Mouse (Mus musculus): ENCODE measurements around the gene Gsg1l2. TPM values are rescaled to one million over a fixed set of nuclear protein-coding genes. Genes with fewer than 3 reads are reported as not detected.
A peak's percentile ranks its signal among the peaks of the same experiment; 100 is the strongest.

Gsg1l2 gene
- 0.53 TPM in 1 of 2 replicates, not detected in the other for polyA plus RNA-seq (2015; fragmentation: Nextera tagmentation; extraction: Ambion mirVana)

DNA sequence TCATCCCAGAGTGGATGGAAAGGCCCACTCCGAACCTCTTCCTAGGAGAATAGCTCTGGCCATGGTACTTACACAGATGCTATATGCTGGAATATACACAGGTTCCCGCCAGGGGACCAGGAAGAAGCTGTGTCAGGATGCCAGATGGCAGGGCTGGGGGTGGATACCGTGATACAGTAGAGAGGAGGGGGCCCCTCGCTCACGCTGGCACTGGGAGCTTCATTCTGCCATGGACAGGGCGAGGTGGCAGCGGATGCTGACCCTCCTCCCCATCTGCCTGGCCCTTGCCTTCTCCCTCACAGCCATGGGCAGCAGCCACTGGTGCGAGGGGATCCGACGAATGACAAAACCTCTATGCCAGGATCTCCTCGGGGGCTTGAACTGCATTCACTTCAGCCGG is at the start of gene Gsg1l2:
Gene Gsg1l2, plus strand, starts transcription at position 230 of the 400 bp plus-strand sequence.
- ATAC-seq (ENCODE audit: insufficient read depth, low FRiP score): no peak
- no peaks in the 10 kb centered on the region for H3K4me1 ChIP-seq (ENCODE audit: control insufficient read depth, insufficient read depth, low read length)
- no peaks in the 10 kb centered on the region for H3K36me3 ChIP-seq (ENCODE audit: control insufficient read depth, insufficient read depth, low read length)
- H3K27ac ChIP-seq (ENCODE audit: low read length): no peak within 1 kb of the TSS
- no peak within 1 kb of the TSS for H3K9ac ChIP-seq (ENCODE audit: low read length)
- no peak within 1 kb of the TSS for H3K4me3 ChIP-seq (replicated peaks; ENCODE audit: low read length)
- no peak within 1 kb of the TSS for H3K4me2 ChIP-seq (ENCODE audit: low read depth, low read length)
- H3K27me3 ChIP-seq (ENCODE audit: control insufficient read depth, insufficient read depth, low read length): no peaks in the 10 kb centered on the region
- 82% methylated on average over 12 of the region's 12 CpGs for WGBS
- H3K9me3 ChIP-seq (replicated peaks; ENCODE audit: control insufficient read depth, low read length): no peaks in the 10 kb centered on the region

DNA sequence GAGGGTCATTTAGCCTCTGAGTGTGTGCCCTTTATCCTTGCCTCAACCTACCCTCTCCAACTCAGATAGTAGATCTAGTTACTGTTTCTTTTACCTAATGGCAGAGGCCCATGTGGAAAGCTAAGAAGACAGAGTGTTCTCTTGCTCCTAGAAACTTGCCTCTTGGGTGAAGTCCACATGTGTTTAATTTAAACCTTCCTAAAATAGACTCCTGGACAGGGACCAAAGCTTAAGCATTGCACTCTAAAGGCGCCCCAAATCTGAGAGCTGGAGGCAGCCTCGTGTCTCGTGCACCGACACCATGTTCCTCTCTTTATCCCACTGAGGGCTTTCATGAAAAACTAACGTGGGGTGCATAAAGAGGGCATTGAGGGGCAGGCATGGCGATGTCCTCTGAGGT is 47.3 kb upstream of the Gsg1l2 start:
- Histone ChIP-seq H3K4me3 (replicated peaks; ENCODE audit: low read length) (no peak overlapping the region), H3K27me3 (ENCODE audit: control insufficient read depth, insufficient read depth, low read length) (no peaks in the 10 kb centered on the region), H3K9ac (ENCODE audit: low read length) (no peak overlapping the region), H3K4me1 (ENCODE audit: control insufficient read depth, insufficient read depth, low read length) (no peaks in the 10 kb centered on the region), H3K4me2 (ENCODE audit: low read depth, low read length) (no peak overlapping the region), H3K9me3 (replicated peaks; ENCODE audit: control insufficient read depth, low read length) (no peaks in the 10 kb centered on the region), H3K36me3 (ENCODE audit: control insufficient read depth, insufficient read depth, low read length) (no peaks in the 10 kb centered on the region), H3K27ac (ENCODE audit: low read length) (no peak overlapping the region)
- peak; percentile 67; the same call in 1 of the 2 replicates for ATAC-seq (ENCODE audit: insufficient read depth, low FRiP score)
- WGBS: 60% methylated on average over 6 of the region's 6 CpGs

GRCm38 (mm10) chr11:67728726-67729125 is 45.7 kb upstream of the Gsg1l2 start:
- Histone ChIP-seq H3K4me3 (replicated peaks; ENCODE audit: low read length) (no peak overlapping the region), H3K27me3 (ENCODE audit: control insufficient read depth, insufficient read depth, low read length) (no peaks in the 10 kb centered on the region), H3K27ac (ENCODE audit: low read length) (no peak overlapping the region), H3K9me3 (replicated peaks; ENCODE audit: control insufficient read depth, low read length) (no peaks in the 10 kb centered on the region), H3K4me1 (ENCODE audit: control insufficient read depth, insufficient read depth, low read length) (no peaks in the 10 kb centered on the region), H3K9ac (ENCODE audit: low read length) (no peak overlapping the region), H3K4me2 (ENCODE audit: low read depth, low read length) (no peak overlapping the region), H3K36me3 (ENCODE audit: control insufficient read depth, insufficient read depth, low read length) (no peaks in the 10 kb centered on the region)
- no peak for ATAC-seq (ENCODE audit: insufficient read depth, low FRiP score)

DNA sequence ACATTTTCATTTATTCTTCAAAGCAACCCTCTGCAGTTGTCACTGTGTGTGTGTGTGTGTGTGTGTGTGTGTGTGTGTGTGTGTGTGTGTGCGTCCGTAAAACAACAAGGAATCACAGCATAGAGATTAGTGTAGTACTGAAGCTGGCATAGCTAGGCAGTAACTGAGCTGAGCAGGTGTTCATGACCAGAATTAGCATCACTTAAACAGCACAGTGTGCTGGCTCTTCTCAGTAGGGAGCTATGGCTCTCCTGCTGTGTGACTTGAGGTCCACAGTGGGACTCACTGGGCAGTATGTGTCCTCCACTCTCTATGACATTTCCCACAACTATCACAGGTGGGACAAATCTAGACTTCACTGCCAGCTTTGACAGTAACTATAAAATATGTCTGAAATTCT is 43.4 kb upstream of the Gsg1l2 start:
- Histone ChIP-seq H3K9me3 (replicated peaks; ENCODE audit: control insufficient read depth, low read length) (no peaks in the 10 kb centered on the region), H3K27ac (ENCODE audit: low read length) (no peak overlapping the region), H3K4me2 (ENCODE audit: low read depth, low read length) (no peak overlapping the region), H3K27me3 (ENCODE audit: control insufficient read depth, insufficient read depth, low read length) (no peaks in the 10 kb centered on the region), H3K9ac (ENCODE audit: low read length) (no peak overlapping the region), H3K4me3 (replicated peaks; ENCODE audit: low read length) (no peak overlapping the region), H3K36me3 (ENCODE audit: control insufficient read depth, insufficient read depth, low read length) (no peaks in the 10 kb centered on the region), H3K4me1 (ENCODE audit: control insufficient read depth, insufficient read depth, low read length) (no peaks in the 10 kb centered on the region)
- ATAC-seq (ENCODE audit: insufficient read depth, low FRiP score): no peak
- 95% methylated on average over 2 of the region's 2 CpGs for WGBS

DNA sequence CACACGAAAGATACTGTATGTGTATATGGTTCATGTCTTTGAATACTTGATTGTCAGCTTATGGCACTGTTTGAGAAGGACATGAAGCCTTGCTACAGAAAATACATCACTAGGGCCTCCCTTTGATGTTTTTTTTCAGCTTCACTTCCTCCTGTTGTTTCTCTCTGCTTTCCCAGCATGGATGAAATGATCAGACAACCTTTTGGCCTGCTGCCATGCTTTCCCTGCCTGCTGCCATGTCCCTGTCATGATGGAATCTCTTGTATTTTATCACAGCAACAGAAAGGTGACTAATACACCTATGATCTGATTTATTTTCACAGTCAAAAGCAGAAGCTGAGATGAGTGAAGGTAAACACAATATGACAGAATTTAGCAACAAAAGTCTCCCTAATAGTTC is 40.7 kb upstream of the Gsg1l2 start:
- Histone ChIP-seq H3K4me1 (ENCODE audit: control insufficient read depth, insufficient read depth, low read length) (0 out of 2 replicates have a peak, but pooled peaks cover 4% of the 10 kb centered on the region), H3K27me3 (ENCODE audit: control insufficient read depth, insufficient read depth, low read length) (no peaks in the 10 kb centered on the region), H3K9ac (ENCODE audit: low read length) (no peak overlapping the region), H3K36me3 (ENCODE audit: control insufficient read depth, insufficient read depth, low read length) (no peaks in the 10 kb centered on the region), H3K4me2 (ENCODE audit: low read depth, low read length) (no peak overlapping the region), H3K4me3 (replicated peaks; ENCODE audit: low read length) (no peak overlapping the region), H3K27ac (ENCODE audit: low read length) (no peak overlapping the region), H3K9me3 (replicated peaks; ENCODE audit: control insufficient read depth, low read length) (no peaks in the 10 kb centered on the region)
- ATAC-seq (ENCODE audit: insufficient read depth, low FRiP score): no peak
- WGBS: 92% methylated on average over 1 of the region's 1 CpGs

DNA sequence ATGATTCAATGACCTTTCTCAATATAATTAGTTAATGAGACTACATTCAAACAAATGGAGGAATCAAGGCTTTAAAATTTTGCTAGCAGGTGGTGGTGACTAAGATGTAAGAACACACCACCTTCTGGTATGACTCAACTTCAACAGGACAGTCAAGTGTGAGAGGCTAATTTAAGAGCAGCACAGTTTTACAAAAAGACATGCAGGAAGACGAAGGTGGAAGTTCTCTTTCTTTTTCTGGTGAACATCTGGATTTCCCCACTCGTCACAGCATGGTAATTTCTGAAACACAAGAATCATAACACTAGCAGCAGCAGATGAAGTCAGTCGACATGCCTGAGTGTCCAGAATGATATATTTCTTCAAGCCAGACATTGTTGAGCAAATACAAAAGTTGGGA is 39.8 kb upstream of the Gsg1l2 start:
- Histone ChIP-seq H3K9me3 (replicated peaks; ENCODE audit: control insufficient read depth, low read length) (no peaks in the 10 kb centered on the region), H3K4me3 (replicated peaks; ENCODE audit: low read length) (no peak overlapping the region), H3K27ac (ENCODE audit: low read length) (no peak overlapping the region), H3K36me3 (ENCODE audit: control insufficient read depth, insufficient read depth, low read length) (no peaks in the 10 kb centered on the region), H3K9ac (ENCODE audit: low read length) (no peak overlapping the region), H3K4me2 (ENCODE audit: low read depth, low read length) (no peak overlapping the region), H3K4me1 (ENCODE audit: control insufficient read depth, insufficient read depth, low read length) (0 out of 2 replicates have a peak, but pooled peaks cover 4% of the 10 kb centered on the region), H3K27me3 (ENCODE audit: control insufficient read depth, insufficient read depth, low read length) (no peaks in the 10 kb centered on the region)
- ATAC-seq (ENCODE audit: insufficient read depth, low FRiP score): no peak
- 54% methylated on average over 3 of the region's 3 CpGs for WGBS

DNA sequence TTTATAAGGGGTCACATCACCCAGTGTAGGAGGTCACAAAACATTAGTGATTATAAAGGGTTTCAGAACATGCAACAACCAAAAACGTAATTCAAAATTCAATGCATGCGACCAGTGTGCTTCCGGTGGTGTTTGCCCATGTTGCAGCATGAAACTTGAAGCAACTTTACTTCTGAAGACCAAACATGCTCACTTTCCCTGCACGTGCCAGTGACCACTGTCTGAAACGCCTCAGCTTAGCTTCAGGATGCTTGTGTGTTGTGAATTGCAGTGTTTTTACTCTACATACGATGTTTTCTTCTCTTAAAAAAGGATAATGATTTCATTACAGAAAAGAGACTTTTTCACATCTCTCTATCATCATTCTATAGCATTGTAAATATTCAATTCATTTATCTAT is 36.1 kb upstream of the Gsg1l2 start:
- no peaks in the 10 kb centered on the region for H3K9me3 ChIP-seq (replicated peaks; ENCODE audit: control insufficient read depth, low read length)
- H3K27ac ChIP-seq (ENCODE audit: low read length): no peak overlapping the region
- no peaks in the 10 kb centered on the region for H3K27me3 ChIP-seq (ENCODE audit: control insufficient read depth, insufficient read depth, low read length)
- H3K4me2 ChIP-seq (ENCODE audit: low read depth, low read length): no peak overlapping the region
- ATAC-seq (ENCODE audit: insufficient read depth, low FRiP score): no peak
- H3K36me3 ChIP-seq (ENCODE audit: control insufficient read depth, insufficient read depth, low read length): no peaks in the 10 kb centered on the region
- 80% methylated on average over 6 of the region's 6 CpGs for WGBS
- no peak overlapping the region for H3K9ac ChIP-seq (ENCODE audit: low read length)
- H3K4me1 ChIP-seq (ENCODE audit: control insufficient read depth, insufficient read depth, low read length): 0 out of 2 replicates have a peak, but pooled peaks cover 4% of the 10 kb centered on the region
- H3K4me3 ChIP-seq (replicated peaks; ENCODE audit: low read length): no peak overlapping the region

- Histone ChIP-seq H3K4me1 (ENCODE audit: control insufficient read depth, insufficient read depth, low read length) (0 out of 2 replicates have a peak, but pooled peaks cover 4% of the 10 kb centered on the region), H3K4me2 (ENCODE audit: low read depth, low read length) (no peak overlapping the region), H3K4me3 (replicated peaks; ENCODE audit: low read length) (no peak overlapping the region), H3K27ac (ENCODE audit: low read length) (no peak overlapping the region), H3K36me3 (ENCODE audit: control insufficient read depth, insufficient read depth, low read length) (no peaks in the 10 kb centered on the region), H3K9me3 (replicated peaks; ENCODE audit: control insufficient read depth, low read length) (no peaks in the 10 kb centered on the region), H3K9ac (ENCODE audit: low read length) (no peak overlapping the region), H3K27me3 (ENCODE audit: control insufficient read depth, insufficient read depth, low read length) (no peaks in the 10 kb centered on the region)
- WGBS: 63% methylated on average over 5 of the region's 5 CpGs
- no peak for ATAC-seq (ENCODE audit: insufficient read depth, low FRiP score)
Observed at GRCm38 (mm10) chr11:67738846-67739490, 35.4 kb upstream of the Gsg1l2 start.

GRCm38 (mm10) chr11:67741569-67741968 is 32.8 kb upstream of the Gsg1l2 start:
- no peak overlapping the region for H3K9ac ChIP-seq (ENCODE audit: low read length)
- no peak overlapping the region for H3K4me3 ChIP-seq (replicated peaks; ENCODE audit: low read length)
- H3K4me1 ChIP-seq (ENCODE audit: control insufficient read depth, insufficient read depth, low read length): 0 out of 2 replicates have a peak, but pooled peaks cover 4% of the 10 kb centered on the region
- no peaks in the 10 kb centered on the region for H3K9me3 ChIP-seq (replicated peaks; ENCODE audit: control insufficient read depth, low read length)
- H3K27ac ChIP-seq (ENCODE audit: low read length): no peak overlapping the region
- ATAC-seq (ENCODE audit: insufficient read depth, low FRiP score): no peak
- no peak overlapping the region for H3K4me2 ChIP-seq (ENCODE audit: low read depth, low read length)
- H3K27me3 ChIP-seq (ENCODE audit: control insufficient read depth, insufficient read depth, low read length): no peaks in the 10 kb centered on the region
- no peaks in the 10 kb centered on the region for H3K36me3 ChIP-seq (ENCODE audit: control insufficient read depth, insufficient read depth, low read length)

Data from stomach, embryonic 16.5 days (tissue).